Mouse (Mus musculus): ENCODE measurements around the gene Fam71e2. TPM values are rescaled to one million over a fixed set of nuclear protein-coding genes. Genes with fewer than 3 reads are reported as not detected.
"Not testable (repeated sequence)": the region's sequence is repeated elsewhere in the genome, so short reads cannot be mapped to it uniquely, and the experiment has no call there.

Gene Fam71e2
- not detected in 2 replicates for total RNA-seq (2017)

- no peak for ATAC-seq (replicated peaks; ENCODE audit: low read depth, poor library complexity, severe bottlenecking)
These were observed at the start of gene Fam71e2 for GRCm38 (mm10) chr7:4771202-4771601. Gene Fam71e2 (minus strand): TSS chr7:4771302.

- ATAC-seq (replicated peaks; ENCODE audit: low read depth, poor library complexity, severe bottlenecking) = no peak
These were observed 45.5 kb upstream of the Fam71e2 start for GRCm38 (mm10) chr7:4816559-4816958.

GRCm38 (mm10) chr7:4813105-4813791, 42.1 kb upstream of the Fam71e2 start:
- ATAC-seq (replicated peaks; ENCODE audit: low read depth, poor library complexity, severe bottlenecking) = no peak

GRCm38 (mm10) chr7:4812303-4813104, 41.4 kb upstream of the Fam71e2 start, which contains the start of gene Ube2s:
Gene Ube2s (minus strand): TSS chr7:4812590.
- ATAC-seq (replicated peaks; ENCODE audit: low read depth, poor library complexity, severe bottlenecking) = peak; percentile 92

- ATAC-seq (replicated peaks; ENCODE audit: low read depth, poor library complexity, severe bottlenecking) = no peak; the same call in 1 of the 2 replicates
These were observed 40.8 kb upstream of the Fam71e2 start for GRCm38 (mm10) chr7:4811842-4812302.

GRCm38 (mm10) chr7:4811131-4811530, 40.0 kb upstream of the Fam71e2 start:
- not testable (repeated sequence) for ATAC-seq (replicated peaks; ENCODE audit: low read depth, poor library complexity, severe bottlenecking)

- peak; percentile 85 for ATAC-seq (replicated peaks; ENCODE audit: low read depth, poor library complexity, severe bottlenecking)
These were observed 35.6 kb upstream of the Fam71e2 start for GRCm38 (mm10) chr7:4806716-4807115.

- no peak for ATAC-seq (replicated peaks; ENCODE audit: low read depth, poor library complexity, severe bottlenecking)
These were observed 31.1 kb upstream of the Fam71e2 start for GRCm38 (mm10) chr7:4802247-4802646.

GRCm38 (mm10) chr7:4795767-4796433, 24.8 kb upstream of the Fam71e2 start:
- ATAC-seq (replicated peaks; ENCODE audit: low read depth, poor library complexity, severe bottlenecking) = peak; percentile 28

GRCm38 (mm10) chr7:4794631-4795168, 23.6 kb upstream of the Fam71e2 start:
- no peak for ATAC-seq (replicated peaks; ENCODE audit: low read depth, poor library complexity, severe bottlenecking)

GRCm38 (mm10) chr7:4793674-4794073, 22.6 kb upstream of the Fam71e2 start:
- ATAC-seq (replicated peaks; ENCODE audit: low read depth, poor library complexity, severe bottlenecking) = no peak

GRCm38 (mm10) chr7:4793248-4793647, 22.1 kb upstream of the Fam71e2 start:
- not testable (repeated sequence) for ATAC-seq (replicated peaks; ENCODE audit: low read depth, poor library complexity, severe bottlenecking)

GRCm38 (mm10) chr7:4792278-4793212, 21.4 kb upstream of the Fam71e2 start, which contains the start of gene Rpl28:
Gene Rpl28 (plus strand): TSS chr7:4792874.
- peak; percentile 78 for ATAC-seq (replicated peaks; ENCODE audit: low read depth, poor library complexity, severe bottlenecking)

- ATAC-seq (replicated peaks; ENCODE audit: low read depth, poor library complexity, severe bottlenecking) = no peak
These were observed 18.4 kb upstream of the Fam71e2 start, which contains the start of gene Tmem238 for GRCm38 (mm10) chr7:4789436-4789935. Gene Tmem238 (minus strand): TSS chr7:4789656.

GRCm38 (mm10) chr7:4788499-4789435, 17.7 kb upstream of the Fam71e2 start:
- peak; percentile 37 for ATAC-seq (replicated peaks; ENCODE audit: low read depth, poor library complexity, severe bottlenecking)

GRCm38 (mm10) chr7:4783667-4784268, 12.7 kb upstream of the Fam71e2 start:
- ATAC-seq (replicated peaks; ENCODE audit: low read depth, poor library complexity, severe bottlenecking) = peak; percentile 56

GRCm38 (mm10) chr7:4782759-4783158, 11.7 kb upstream of the Fam71e2 start, which contains the start of the genes Il11 and Tmem190:
Gene Il11 (minus strand): TSS chr7:4782859.
Gene Tmem190 (plus strand): TSS chr7:4782937.
- no peak for ATAC-seq (replicated peaks; ENCODE audit: low read depth, poor library complexity, severe bottlenecking)
